Mouse (Mus musculus) heart, embryonic 11.5 days (tissue): ENCODE measurements around the gene B430305J03Rik. TPM values are rescaled to one million over a fixed set of nuclear protein-coding genes. Genes with fewer than 3 reads are reported as not detected.

Experiments
- ATAC-seq: fragments of 200-750 bp; cut with Nextera tagmentation; replicated peaks from 2 replicates; pipeline ENCODE4 v1.8.0; 2017; ENCODE audit warnings: moderate library complexity; ENCODE audit not compliant: insufficient number of reproducible peaks, low FRiP score, low TSS enrichment
- H3K27ac ChIP-seq: fragments of 300-500 bp; sonication (generic); 2 replicates; pipeline ENCODE4 v1.5.1; 2014; ENCODE audit warnings: mild to moderate bottlenecking, low read depth, low read length
- H3K27me3 ChIP-seq: fragments of 300-500 bp; sonication (generic); 2 replicates; pipeline ENCODE4 v1.6.1; 2014; ENCODE audit warnings: mild to moderate bottlenecking, low read length, mixed read lengths; ENCODE audit not compliant: control insufficient read depth, insufficient read depth
- H3K36me3 ChIP-seq: fragments of 300-500 bp; sonication (generic); 2 replicates; pipeline ENCODE4 v1.6.1; 2014; ENCODE audit warnings: mild to moderate bottlenecking, low read length, moderate library complexity, mixed read lengths; ENCODE audit not compliant: control insufficient read depth, insufficient read depth
- H3K4me1 ChIP-seq: fragments of 300-500 bp; sonication (generic); 2 replicates; pipeline ENCODE4 v1.6.1; 2014; ENCODE audit warnings: low read length; ENCODE audit not compliant: control insufficient read depth, insufficient read depth
- H3K4me2 ChIP-seq: fragments of 300-500 bp; sonication (generic); 2 replicates; pipeline ENCODE4 v1.6.1; 2014; ENCODE audit warnings: mild to moderate bottlenecking, moderate library complexity
- H3K4me3 ChIP-seq: fragments of 300-500 bp; sonication (generic); 2 replicates; pipeline ENCODE4 v1.5.1; 2014; ENCODE audit warnings: low read depth, low read length
- H3K9ac ChIP-seq: fragments of 300-500 bp; sonication (generic); 2 replicates; pipeline ENCODE4 v1.6.1; 2014; ENCODE audit warnings: mild to moderate bottlenecking, low read depth, low read length, moderate library complexity
- H3K9me3 ChIP-seq: fragments of 300-500 bp; sonication (generic); replicated peaks from 2 replicates; pipeline ENCODE4 v1.6.1; 2016; ENCODE audit warnings: low read length; ENCODE audit not compliant: control insufficient read depth
- WGBS: fragments of 180-500 bp; shearing (Covaris S2); extraction: QIAGEN DNeasy Blood & Tissue Kit; methylation state at CpG from one replicate; pipeline ENCODE4 v1.1.7; 2014; ENCODE audit not compliant: insufficient replicate concordance; 5-methylcytosine and 5-hydroxymethylcytosine counted together
- polyA plus RNA-seq: library from polyadenylated mRNA; unstranded; fragments of >200 nt; fragmentation: Nextera tagmentation; extraction: Ambion mirVana; gene quantifications from 2 replicates; pipeline ENCODE4 v1.2.1, GENCODE M21; 2014

The B430305J03Rik gene
- polyA plus RNA-seq, 1 experiment from 2014 or later = not detected

GRCm38 (mm10) chr3:61337230-61337629 lies 28.5 kb downstream of the B430305J03Rik start:
- Histone ChIP-seq H3K36me3 (no peaks in the 10 kb centered on the region), H3K4me2 (no peak overlapping the region), H3K9ac (no peak overlapping the region), H3K27ac (no peak overlapping the region), H3K9me3 (no peaks in the 10 kb centered on the region), H3K27me3 (no peaks in the 10 kb centered on the region), H3K4me1 (no peaks in the 10 kb centered on the region), H3K4me3 (no peak overlapping the region)
- WGBS = 80% methylated on average over 3 of the region's 3 CpGs
- no peak for ATAC-seq

GRCm38 (mm10) chr3:61336205-61336604 lies 29.5 kb downstream of the B430305J03Rik start:
- WGBS = 31% methylated on average over 2 of the region's 2 CpGs
- H3K9ac ChIP-seq = no peak overlapping the region
- no peaks in the 10 kb centered on the region for H3K27me3 ChIP-seq
- H3K9me3 ChIP-seq = no peaks in the 10 kb centered on the region
- no peak for ATAC-seq
- no peak overlapping the region for H3K4me2 ChIP-seq
- no peaks in the 10 kb centered on the region for H3K4me1 ChIP-seq
- no peaks in the 10 kb centered on the region for H3K36me3 ChIP-seq
- H3K27ac ChIP-seq = no peak overlapping the region
- no peak overlapping the region for H3K4me3 ChIP-seq

GRCm38 (mm10) chr3:61321632-61322031 lies 44.1 kb downstream of the B430305J03Rik start:
- Histone ChIP-seq H3K4me3 (no peak overlapping the region), H3K4me2 (no peak overlapping the region), H3K9ac (no peak overlapping the region), H3K27me3 (no peaks in the 10 kb centered on the region), H3K9me3 (no peaks in the 10 kb centered on the region), H3K4me1 (no peaks in the 10 kb centered on the region), H3K27ac (no peak overlapping the region), H3K36me3 (no peaks in the 10 kb centered on the region)
- ATAC-seq = no peak
- WGBS = 73% methylated on average over 6 of the region's 6 CpGs

DNA sequence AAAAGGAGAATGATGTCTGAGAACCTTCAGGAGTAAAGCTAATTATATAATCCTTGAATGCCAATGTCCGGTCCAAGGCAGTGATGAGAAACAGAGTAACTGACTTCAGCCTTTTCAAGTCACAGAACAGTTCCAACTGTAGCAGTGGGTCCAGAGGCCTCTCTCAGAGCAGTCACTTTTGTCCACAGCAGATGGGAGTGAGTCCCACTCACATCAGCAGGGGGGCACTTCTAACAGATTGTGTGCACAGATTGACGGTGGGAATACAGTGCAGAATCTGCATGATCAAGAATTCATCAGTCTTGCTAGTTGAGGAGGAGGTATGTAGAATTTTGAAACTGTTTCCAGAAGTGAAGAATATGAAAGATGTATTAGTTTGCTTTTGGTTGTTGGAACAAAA lies 45.7 kb downstream of the B430305J03Rik start:
- ATAC-seq = no peak
- Histone ChIP-seq H3K9ac (no peak overlapping the region), H3K9me3 (no peaks in the 10 kb centered on the region), H3K4me1 (no peaks in the 10 kb centered on the region), H3K4me3 (no peak overlapping the region), H3K36me3 (no peaks in the 10 kb centered on the region), H3K27me3 (no peaks in the 10 kb centered on the region), H3K4me2 (no peak overlapping the region), H3K27ac (no peak overlapping the region)
- WGBS = 66% methylated on average over 2 of the region's 2 CpGs

DNA sequence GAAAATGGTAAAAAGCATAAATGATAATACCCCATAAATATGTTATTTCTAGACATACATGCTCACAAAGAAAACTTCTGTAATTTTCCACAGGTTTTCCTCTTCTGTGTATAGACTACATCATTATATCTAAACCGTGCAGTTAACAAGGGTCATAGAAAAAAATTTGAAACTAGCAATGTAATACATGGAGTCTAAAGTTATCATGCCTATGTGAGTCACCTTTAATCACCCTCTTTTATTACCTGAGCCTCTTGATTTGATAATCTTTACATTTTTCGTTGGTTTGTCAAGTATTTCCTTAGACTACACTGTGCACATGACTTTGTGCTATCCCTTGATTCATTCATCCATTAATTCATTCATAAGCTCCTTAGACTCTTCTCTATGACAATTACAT lies 50.7 kb downstream of the B430305J03Rik start:
- WGBS = 65% methylated on average over 2 of the region's 2 CpGs

More for the DNA sequence above, 50.7 kb downstream of the B430305J03Rik start:
- no peak for ATAC-seq
- Histone ChIP-seq H3K4me2 (no peak overlapping the region), H3K9me3 (no peaks in the 10 kb centered on the region), H3K4me3 (no peak overlapping the region), H3K27ac (no peak overlapping the region), H3K36me3 (no peaks in the 10 kb centered on the region), H3K4me1 (no peaks in the 10 kb centered on the region), H3K9ac (no peak overlapping the region), H3K27me3 (no peaks in the 10 kb centered on the region)

Other genes with a start within 250 kb of the B430305J03Rik start
- 7.4 and 7.5 TPM in 2 replicates for gene Rap2b, start 4.3 kb downstream of the B430305J03Rik start, polyA plus RNA-seq